Mouse (Mus musculus) lung, postnatal 36 days (tissue): ENCODE data around the gene Tst.
A peak's percentile ranks its signal among the peaks of the same experiment; 100 is the strongest.

Experiments
- DNase-seq: peaks from one replicate; pipeline ENCODE4 v3.0.0; 2022; ENCODE audit warnings: mixed read lengths

The Tst gene

DNA sequence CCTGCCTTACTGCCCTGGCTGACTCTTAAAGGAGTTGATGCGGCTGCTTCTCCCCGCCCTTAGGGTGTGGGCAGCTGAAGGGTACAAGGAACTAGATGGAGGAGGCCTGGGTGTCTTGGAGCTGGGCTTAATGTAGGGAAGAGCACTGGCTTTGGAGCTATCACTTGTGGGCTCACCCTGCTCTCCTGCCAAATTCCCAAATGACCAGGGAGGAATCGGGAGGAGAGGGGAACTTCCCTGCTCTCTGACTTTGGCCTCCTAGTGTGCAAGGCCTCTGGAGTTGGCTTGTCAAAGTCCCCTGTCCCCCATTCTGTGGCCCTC is 23.4 kb upstream of the Tst start:
- no peak for DNase-seq

DNA sequence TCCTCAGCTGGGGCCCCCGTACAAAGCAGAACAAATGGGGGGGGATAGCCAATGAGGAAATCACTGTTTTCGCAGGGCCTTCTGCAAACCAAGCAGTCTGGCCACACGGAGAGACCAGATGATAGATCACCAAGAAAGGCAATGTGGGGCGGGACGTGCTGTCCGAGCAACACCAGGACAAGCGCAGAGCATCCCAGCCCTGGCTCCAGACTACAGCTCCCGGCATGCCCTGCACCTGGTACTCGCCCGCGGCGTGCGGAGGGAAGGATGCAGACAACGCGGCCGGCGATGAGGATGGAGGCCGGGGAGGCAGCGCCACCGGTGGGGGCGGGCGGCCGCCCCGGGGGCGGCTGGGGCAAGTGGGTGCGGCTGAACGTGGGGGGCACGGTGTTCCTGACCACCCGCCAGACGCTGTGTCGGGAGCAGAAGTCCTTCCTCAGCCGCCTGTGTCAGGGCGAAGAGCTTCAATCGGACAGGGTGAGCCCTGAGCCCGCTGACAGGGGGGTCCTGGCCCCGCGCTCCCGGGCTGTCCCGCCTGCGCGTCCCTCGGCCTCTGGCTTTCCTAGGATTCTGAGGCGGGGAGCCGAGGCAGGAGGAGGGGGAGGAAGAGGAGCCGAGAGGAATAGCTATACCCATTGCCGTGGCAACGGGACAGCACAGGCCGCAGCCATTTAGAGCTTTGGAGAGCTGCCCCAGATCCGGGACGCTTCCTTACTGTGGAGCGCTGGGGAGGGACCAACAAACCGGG is 22.9 kb upstream of the Tst start, which contains the start of gene Kctd17:
Gene Kctd17, plus strand, starts transcription at position 174 of the 748 bp plus-strand sequence.
- peak; percentile 73 for DNase-seq

DNA sequence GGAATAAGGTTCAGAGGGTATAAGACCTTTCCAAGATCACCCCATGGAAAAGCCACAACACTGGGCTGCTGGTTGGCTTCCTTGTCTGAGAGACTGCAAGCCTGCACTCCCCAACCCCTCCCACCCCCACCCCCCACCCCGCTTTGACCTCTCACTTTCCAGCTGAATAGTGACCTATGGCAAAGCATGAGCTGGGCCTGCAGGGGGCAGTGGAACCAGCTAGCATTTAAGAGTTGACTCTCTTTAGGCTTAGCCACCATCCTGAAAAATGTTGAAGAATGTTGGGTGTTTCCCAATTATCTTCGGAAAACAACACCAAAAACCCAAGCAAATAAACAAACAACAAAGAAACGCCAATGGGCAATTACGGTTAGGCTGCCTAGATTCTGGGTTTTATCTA is 19.5 kb upstream of the Tst start:
- no peak for DNase-seq

DNA sequence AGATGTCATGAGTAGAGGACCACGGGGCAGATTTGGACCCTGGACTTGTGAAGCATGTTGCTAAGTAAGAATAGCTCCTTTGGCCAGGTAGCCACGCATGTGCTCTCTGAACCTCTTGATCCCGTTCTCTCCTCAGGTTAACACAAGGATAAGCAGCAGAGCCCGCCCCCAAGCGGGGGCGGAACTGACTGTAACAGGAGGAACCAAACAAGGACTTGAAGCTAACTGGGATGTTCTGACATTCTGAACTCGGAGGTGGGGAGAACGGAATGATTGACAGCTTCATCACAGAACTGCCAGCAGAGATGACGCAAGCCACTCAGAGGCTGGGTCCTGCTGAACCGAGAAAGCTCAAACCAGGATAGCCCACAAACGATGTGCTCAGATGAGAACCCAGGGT is 18.8 kb upstream of the Tst start:
- DNase-seq: peak; percentile 84

DNA sequence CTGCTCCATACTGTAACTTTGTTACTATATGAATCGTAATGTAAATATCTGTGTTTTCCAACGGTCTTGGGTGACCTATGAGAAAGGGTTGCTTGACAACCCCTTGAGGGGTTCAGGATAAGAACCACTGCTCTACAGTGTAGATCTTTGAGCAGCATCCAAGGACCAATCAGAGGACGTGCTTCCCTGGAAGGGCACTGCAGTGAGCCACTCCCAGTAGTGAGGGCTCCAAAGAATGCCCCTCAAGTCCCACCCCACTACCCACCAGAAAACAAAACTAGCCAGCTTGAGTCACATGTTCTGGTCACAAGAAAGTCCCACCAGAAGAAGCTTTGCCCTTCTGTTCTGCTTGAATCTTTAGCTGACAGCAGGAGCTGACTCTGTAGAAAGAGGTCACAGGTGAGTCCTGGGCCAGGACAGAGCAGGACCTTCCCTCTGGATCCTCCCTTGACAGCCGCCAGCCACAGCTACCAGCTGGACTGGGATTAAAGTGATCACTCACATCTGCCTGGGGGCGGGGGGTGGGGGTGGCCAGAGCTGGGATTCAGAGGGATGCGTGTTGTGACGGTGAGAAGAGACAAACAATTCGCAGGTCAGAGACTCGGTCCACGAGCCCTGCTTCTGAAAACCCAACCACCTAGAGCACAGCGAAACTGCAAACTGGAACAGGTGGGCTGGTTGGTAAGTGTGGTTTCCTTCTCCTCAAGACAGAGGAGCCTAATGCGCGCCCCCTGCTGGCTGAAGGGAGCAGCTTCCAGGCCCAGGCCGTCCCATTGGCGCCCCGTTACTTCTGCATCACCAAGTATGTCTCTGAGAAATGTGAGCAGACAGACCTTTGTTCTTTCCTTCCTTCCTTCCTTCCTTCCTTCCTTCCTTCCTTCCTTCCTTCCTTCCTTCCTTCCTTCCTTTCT is 16.6 kb upstream of the Tst start:
- peak; percentile 88 for DNase-seq

DNA sequence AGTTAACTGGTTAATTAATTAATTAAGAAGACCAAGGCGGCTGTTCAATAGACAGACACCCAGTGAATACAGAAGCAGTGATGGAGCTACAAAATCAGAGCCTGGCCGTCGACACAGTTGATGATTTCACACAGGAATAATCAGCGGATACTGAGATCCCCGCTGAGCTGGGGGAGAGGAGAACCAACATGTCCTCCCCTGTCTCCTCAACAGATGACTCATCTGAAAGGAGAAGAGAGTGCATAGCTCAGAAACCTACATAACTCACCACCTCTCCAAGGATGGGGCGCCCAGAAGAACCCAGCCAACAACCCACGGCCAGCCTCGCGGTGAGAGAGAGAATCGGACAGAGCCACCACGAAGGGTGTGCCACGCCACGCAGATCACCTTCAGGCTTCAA is 14.7 kb upstream of the Tst start:
- no peak for DNase-seq

DNA sequence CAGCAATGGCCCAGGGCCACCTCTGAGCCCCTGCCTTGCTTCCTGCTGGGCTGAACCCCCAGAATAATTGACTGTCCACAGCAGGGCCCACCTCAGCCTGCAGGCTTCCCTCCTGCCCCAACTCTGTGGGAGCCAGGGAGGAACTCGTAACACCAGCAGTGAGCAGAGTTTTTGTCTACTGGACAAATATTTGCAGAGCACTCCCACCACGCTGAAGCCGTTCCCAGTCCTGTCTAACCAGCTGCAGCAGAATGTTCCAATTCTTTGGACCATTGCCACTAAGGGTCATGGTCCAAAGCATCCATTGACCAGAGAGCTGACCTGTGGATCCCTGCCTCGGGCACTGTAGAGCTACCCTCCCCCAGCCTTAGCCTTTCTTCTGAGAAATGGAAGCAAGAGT is 11.2 kb upstream of the Tst start:
- peak; percentile 81 for DNase-seq

DNA sequence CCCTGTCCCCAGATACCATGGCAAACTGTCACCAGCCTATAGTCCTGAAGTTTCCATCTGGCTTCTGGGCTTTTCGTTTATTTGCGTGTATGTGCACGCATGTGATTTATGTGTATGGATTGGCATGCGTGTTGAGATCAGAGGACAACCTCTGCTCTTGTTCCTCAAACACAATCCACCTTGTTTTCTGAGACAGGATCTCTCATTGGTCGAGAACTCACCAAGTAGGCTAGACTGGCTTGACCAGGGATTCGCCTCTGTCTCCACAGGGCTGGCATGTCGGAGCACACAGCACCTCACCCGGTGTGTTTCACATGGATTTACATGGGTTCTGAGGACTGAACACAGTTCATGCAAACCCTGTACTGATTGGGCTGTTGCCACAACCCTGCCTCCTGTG is 8.4 kb upstream of the Tst start:
- DNase-seq: no peak

DNA sequence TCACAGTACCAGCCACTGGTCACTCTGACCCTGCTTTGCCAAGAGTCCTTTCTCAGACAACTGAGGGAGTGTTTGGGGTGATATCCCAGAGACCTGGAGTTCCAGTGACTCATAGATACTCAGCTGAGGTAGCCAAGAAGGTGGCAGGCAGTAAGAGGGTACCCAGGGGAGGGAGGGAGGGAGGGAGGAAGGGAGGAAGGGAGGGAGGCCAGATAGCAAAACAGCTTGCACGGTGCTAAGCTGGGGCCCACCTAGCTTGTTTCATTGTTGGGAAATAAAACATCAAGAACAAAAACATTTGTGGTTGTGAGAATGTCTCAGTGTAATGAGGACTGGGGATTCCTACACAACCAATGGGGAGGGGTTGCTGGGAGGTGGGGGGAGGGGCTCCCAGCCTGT is 8.0 kb upstream of the Tst start:
- no peak for DNase-seq

DNA sequence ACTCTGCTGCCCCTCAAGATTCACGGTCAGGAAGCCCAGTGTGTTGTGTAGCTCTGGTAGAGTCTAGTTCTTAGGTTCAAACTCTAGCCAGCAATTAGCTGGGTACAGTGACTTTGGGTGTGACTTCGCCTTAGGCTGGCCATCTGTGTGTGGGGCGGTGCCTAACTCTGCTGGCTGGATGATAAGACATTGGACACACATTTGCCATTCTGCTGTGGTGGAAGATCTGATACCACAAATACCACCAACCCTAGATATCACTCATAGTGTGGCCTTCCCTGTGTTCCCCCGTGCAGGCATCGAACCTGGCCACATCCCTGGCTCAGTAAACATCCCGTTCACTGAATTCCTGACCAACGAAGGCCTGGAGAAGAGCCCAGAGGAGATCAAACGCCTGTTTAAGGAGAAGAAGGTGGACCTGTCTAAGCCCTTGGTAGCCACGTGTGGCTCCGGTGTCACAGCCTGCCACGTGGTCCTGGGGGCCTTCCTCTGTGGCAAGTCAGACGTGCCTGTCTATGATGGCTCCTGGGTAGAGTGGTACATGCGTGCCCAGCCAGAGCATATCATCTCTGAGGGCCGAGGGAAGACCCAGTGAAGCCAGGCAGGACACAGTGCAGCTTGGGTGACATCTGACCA is 7.5 kb upstream of the Tst start:
- no peak for DNase-seq

DNA sequence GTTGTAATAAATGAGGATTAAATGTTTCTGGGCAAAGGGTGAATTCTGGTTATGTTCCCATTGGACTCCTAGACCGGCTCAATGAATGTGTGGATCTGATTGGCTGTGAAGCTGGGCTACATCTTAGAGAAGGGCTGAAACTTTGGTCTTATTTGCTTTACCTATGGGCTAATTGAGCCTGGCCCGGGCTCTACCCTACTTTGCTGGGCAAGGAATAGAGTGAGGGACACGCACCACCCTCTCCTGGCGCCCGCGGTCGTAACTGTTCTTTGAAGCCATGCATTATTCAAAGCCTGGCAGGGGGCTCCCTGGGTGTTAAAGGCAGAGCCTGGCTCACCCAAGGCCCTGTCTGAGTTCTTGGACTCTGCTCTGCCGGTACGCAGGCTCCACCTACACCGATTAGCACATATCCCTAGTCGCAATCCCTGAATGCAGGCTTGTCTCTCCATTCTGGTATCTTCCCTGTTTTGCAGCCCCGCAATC is 3.9 kb upstream of the Tst start:
- no peak for DNase-seq

DNA sequence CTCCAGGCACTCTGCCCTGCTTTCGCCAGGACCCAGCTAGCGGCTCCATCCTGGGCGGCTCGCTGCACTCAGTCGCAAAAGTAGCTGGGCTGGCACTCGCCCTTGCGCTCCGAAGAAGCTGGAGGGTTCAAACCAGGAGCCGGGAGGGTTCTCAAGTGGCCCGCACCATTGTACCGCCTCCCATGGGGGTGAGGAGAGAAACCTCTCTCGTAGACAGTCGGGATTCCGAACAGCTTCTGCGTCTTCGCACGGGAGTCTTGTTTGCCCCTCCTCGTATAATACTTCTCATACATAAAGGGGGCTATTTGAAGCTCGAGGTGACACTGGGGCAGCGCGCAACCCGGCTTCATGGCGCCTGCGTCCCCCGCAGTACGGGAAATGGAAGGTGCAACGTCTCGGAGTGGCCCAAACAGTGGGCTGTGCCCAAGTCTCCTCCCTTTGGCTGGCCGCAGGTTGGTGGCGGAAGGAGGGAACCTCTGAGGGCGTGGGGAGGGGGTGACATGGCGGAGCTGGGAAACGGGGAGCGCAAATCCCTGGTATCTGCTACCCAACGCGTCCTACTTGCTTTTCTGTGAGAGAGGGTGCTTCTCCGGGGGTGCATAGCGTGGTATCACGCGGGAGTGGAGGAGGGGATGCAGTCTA is 707 bp upstream of the Tst start, which contains the start of gene Mpst:
Gene Mpst, plus strand, starts transcription at position 124 of the 642 bp plus-strand sequence.
- peak; percentile 94 for DNase-seq

DNA sequence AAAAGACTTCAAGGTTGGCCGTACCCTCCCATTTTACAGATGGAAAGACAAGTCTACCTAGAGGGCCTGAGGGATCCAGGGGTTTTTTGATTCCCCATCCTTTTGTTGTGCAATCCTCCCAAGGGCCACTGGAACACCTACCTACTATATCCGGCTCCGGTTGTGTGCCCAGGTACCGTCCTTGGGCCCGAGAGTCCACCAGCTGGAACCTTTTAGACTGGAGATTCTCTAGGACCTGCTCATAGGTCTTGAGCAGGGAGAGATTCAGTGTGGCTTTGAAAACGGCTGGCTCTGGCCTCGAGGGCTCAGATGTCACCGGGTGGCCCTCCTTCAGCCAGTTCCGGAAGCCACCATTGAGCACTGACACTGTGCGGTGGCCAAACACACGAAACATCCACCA is 609 bp downstream of the Tst start:
- no peak for DNase-seq

DNA sequence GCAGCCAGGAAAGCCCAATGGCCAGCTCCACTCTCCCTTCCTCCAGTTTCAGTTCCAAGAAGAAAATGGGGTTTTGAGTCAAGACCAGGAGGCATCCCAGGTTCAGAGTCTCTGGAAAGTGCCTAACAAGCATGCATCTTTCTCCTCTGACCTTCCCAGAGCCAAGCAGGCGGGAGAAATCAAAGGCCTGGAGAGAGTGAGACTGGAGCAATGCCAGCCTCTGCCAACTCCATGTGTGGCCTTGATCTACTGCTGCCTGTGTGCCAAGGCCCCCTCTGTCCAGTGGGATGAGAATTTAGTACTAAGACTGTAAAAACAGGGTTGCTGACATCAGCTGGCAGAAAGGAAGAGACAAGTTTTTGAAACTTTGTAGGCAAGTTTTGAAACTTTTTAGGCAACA is 1.8 kb downstream of the Tst start:
- DNase-seq: peak; percentile 64

DNA sequence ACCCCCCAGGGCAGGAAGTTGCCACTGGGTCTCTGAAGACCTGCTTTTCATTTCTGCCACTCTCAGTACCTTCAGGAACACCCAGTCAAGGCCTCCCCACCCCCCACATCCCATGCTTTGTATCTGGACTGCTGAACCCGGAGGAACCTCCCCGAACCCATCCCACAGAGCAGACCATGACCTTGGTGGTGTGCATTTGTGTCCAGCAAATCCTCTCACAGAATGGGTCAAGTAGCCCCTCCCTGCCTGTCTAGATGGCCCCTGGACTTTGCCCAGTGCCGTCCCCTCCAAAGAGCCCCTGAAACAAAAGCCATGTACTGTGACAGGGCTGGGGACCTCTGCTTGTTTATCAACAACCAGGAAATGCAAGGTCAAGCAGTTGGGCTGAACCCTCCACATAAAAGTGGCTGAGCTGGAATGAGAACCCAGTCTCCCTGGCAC is 2.4 kb downstream of the Tst start:
- DNase-seq: peak; percentile 64

DNA sequence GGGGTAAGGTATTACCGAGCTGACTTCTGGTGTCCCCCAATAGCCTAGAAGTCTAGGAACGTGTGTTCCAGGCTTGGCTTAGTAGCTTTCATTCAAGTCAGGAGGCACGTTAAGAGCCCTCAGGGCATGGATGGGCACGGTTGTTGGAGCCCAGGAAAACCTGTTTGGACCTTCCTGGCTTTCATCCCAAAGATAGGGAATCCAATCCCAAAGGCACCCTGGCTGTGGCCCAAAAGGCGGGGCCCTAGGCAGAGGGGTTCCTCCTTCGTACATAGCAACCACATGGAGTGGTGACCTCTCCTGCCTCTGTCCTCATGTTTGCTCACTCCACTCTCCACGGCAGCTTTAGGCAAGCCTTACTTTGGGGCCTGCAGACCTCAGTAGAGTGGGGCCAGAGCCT is 3.3 kb downstream of the Tst start:
- DNase-seq: peak; percentile 93

DNA sequence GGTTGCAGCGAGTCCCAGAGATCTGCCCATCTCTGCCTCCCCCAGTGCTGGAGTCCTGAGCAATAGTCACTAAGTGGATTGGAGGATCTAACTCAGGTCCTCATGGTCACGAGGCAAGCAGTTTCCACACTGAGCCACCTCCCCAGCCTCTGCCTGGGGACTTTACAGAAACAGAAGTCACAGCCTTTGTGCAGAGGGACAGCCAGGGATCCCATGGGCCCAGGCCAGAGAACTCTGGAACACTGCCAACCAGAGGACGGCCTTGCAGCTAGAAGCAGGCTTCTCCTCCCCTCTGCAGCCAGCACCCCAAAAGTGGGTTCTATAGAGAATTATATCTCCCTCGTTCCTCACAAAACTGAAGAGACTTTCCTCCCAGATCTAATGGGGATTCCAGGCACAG is 3.8 kb downstream of the Tst start:
- peak; percentile 82 for DNase-seq

DNA sequence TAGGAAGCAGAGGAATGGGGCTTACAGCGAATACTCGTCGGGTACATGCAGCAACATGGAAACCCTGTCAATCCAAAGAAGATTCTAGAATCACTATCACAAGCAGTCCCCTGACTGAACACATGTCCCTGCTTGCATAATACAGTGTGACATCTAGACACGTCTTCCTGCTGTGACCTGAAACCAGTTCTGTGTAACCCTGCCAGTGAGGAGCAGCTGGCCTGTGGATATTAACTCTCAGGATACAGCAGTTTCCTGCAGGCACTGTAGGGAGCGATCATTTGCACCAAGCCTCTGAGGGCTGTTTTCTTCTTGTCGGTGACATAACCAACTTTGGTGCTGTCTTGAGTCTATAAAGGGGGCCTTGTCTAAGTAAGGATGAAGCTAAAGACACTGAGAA is 4.4 kb downstream of the Tst start:
- DNase-seq: peak; percentile 37

DNA sequence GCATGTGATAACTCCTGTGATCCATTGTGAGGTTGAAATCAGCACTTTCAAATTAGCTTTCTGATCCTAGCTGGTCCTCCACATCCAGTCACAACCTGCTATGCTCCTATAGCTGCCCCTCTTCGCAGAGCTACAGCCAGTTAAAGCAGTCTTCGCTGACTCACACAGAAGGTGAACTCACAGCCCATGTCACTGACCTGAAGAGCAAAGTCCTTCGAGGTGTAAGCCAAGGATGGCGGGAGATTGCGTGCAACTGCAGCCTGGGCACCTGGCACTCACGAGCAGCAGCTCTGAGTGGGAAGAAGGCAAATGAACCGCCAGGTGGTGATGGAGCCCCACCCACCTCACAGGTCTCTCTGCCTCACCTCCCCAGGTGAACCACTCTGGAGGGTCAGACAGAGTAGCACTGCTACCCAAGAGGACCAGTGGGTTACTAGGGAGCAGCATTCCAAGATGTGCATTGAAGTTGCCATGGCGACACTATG is 10.2 kb downstream of the Tst start, which contains the start of gene Tex33:
Gene Tex33, minus strand, starts transcription at position 435 of the 485 bp plus-strand sequence.
- DNase-seq: no peak

DNA sequence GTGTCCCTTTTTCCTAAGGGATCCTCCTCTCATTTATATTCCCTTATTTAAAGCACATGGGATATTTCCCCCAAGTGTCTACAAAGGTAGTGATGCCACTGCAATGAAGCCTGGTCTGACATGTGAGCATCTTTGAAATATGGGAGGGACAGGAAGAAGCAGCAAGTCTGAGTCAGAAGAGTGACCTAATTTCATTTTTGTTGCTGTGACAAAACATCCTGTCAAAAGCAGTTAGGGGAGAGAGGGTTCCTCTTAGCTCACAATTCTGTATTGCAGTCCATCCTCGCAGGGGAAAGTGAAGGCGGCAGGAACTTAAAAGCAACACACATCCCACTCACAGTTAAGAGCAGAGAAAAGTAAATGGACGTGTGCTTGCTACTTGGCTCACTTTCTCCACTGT is 14.9 kb downstream of the Tst start:
- no peak for DNase-seq

DNA sequence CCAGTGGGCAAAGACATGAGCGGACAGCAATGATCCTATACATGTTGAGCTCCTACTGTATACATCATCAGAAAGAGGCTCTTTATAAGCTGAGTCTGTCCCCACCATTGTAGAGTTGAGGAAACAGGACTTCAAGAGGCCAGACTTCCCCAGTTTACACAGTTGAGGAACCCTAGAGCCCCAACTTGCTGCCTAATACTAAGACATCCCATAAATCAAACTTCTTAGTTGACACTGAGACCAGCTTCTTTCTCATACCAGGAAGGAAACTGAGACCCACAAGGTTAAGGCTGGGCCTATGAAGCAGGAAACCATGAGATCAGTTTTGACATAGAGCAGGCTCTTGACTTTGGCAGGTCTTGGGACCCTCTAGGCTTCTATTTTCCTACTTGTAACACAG is 20.1 kb downstream of the Tst start:
- DNase-seq: no peak

DNA sequence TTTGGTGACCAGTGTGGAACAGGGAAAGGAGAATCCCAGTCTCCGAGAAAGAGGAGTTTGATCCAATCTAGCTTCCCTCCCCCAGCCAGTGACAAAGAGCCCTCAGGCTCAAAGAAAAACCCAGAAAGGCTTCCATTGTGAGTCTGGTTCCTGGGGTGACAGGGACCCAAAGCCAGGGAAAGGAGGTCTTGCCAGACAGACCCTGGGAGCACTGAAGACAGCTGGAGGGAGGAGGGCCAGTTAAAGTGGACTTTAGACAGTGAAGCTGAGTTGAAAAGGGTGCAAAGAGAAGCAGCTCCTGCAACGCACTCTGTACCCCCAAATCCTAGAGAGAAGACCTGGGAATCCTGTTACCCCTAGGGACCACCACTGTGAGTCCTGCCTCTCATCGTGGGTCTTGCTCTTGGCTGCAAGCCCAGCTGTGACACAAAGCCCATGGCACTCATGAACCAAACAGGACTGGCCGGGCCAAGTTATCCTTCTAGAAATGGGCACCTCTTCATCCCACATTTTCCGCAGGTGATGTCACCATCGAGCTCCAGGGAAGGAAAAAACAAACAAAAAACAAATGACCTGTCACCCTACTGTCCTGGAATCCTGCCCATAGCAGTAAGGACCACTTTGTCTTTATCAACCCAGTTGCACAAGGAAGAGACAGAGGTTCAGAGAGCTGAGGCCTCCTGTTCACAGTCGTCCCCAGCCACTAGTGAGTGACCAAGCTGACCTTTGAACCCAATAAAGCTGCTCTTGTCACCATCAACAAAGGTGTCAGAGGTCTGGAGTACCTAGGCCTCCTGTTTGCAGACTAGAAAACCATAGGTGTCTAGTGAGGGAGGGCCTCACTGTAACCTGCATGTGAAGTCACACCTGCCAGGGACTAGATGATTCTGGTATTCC is 21.2 kb downstream of the Tst start:
- DNase-seq: no peak
